Mouse (Mus musculus) embryonic facial prominence, embryonic 13.5 days (tissue): ENCODE results near the gene Gm17521. TPM values are rescaled to one million over a fixed set of nuclear protein-coding genes. Genes with fewer than 3 reads are reported as not detected.
"Not testable (repeated sequence)": the region's sequence is repeated elsewhere in the genome, so short reads cannot be mapped to it uniquely, and the experiment has no call there.

ENCODE experiments used
- ATAC-seq: fragments of 200-750 bp; cut with Nextera tagmentation; 2 replicates; pipeline ENCODE4 v1.8.0; 2017; ENCODE audit warnings: low read depth; ENCODE audit not compliant: insufficient number of reproducible peaks, insufficient read depth, low FRiP score, low TSS enrichment
- H3K27ac ChIP-seq: fragments of 300-500 bp; sonication (generic); 2 replicates; pipeline ENCODE4 v1.5.1; 2015; ENCODE audit warnings: moderate library complexity, mild to moderate bottlenecking, inconsistent platforms
- H3K27me3 ChIP-seq: fragments of 300-500 bp; sonication (generic); 2 replicates; pipeline ENCODE4 v1.6.1; 2015; ENCODE audit warnings: mild to moderate bottlenecking, inconsistent platforms
- H3K36me3 ChIP-seq: fragments of 300-500 bp; sonication (generic); 2 replicates; pipeline ENCODE4 v1.6.1; 2015; ENCODE audit warnings: mild to moderate bottlenecking, inconsistent platforms
- H3K4me1 ChIP-seq: fragments of 300-500 bp; sonication (generic); 2 replicates; pipeline ENCODE4 v1.6.1; 2015; ENCODE audit warnings: inconsistent platforms
- H3K4me2 ChIP-seq: fragments of 300-500 bp; sonication (generic); 2 replicates; pipeline ENCODE4 v1.6.1; 2015; ENCODE audit warnings: moderate library complexity, mild to moderate bottlenecking, inconsistent platforms
- H3K4me3 ChIP-seq: fragments of 300-500 bp; sonication (generic); 2 replicates; pipeline ENCODE4 v1.5.1; 2015; ENCODE audit warnings: mild to moderate bottlenecking, inconsistent platforms
- H3K9ac ChIP-seq: fragments of 300-500 bp; sonication (generic); 2 replicates; pipeline ENCODE4 v1.6.1; 2015; ENCODE audit warnings: mild to moderate bottlenecking, inconsistent platforms
- H3K9me3 ChIP-seq: fragments of 300-500 bp; sonication (generic); 2 replicates; pipeline ENCODE4 v1.6.1; 2016; ENCODE audit warnings: inconsistent platforms
- WGBS: fragments of 180-500 bp; shearing (Covaris S2); methylation state at CpG from one replicate; pipeline ENCODE4 v1.1.7; 2015; ENCODE audit warnings: mixed read lengths; 5-methylcytosine and 5-hydroxymethylcytosine counted together
- polyA plus RNA-seq: library from polyadenylated mRNA; unstranded; fragments of >200 nt; fragmentation: Nextera tagmentation; extraction: Ambion mirVana; gene quantifications from 2 replicates; pipeline ENCODE4 v1.2.1, GENCODE M21; 2015

Gm17521 gene
- polyA plus RNA-seq: not detected in 2 replicates

- not testable (repeated sequence) for H3K4me2 ChIP-seq, H3K4me3 ChIP-seq, H3K27ac ChIP-seq, H3K9ac ChIP-seq, H3K4me1 ChIP-seq, H3K27me3 ChIP-seq, ATAC-seq, H3K9me3 ChIP-seq, H3K36me3 ChIP-seq
- 73% methylated on average over 1 of the region's 1 CpGs for WGBS
Observed at GRCm38 (mm10) chrX:123029569-123029968, at the start of gene Gm17521. Gene Gm17521, minus strand, starts transcription at chrX:123029669.

GRCm38 (mm10) chrX:123043956-123044355 is 14.5 kb upstream of the Gm17521 start:
- Histone ChIP-seq H3K4me2 (no peak overlapping the region), H3K4me1 (no peaks in the 10 kb centered on the region), H3K9ac (no peak overlapping the region), H3K27me3 (no peaks in the 10 kb centered on the region), H3K36me3 (no peaks in the 10 kb centered on the region), H3K9me3 (no peaks in the 10 kb centered on the region), H3K27ac (no peak overlapping the region), H3K4me3 (no peak overlapping the region)
- no peak for ATAC-seq

DNA sequence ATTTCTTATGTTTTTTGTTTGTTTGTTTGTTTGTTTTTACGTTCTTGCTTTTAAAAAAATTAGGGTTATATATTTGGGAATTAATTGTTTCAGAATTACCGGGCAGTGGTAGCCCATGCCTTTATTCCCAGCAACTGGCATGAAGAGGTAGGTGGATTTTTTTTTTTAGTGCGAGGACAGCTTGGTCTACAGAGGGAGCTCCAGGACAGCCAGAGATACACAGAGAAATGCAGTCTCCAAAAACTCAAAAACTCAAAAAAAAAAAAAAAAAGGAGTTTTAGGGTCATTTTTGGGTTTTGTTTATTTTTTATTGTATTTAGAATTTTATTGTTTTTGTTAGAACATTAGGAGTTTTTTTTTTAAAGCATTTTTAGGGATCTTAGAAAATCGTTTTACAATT is 14.0 kb upstream of the Gm17521 start:
- H3K4me1 ChIP-seq: no peaks in the 10 kb centered on the region
- H3K27me3 ChIP-seq: no peaks in the 10 kb centered on the region
- no peak overlapping the region for H3K27ac ChIP-seq
- H3K4me2 ChIP-seq: no peak overlapping the region
- no peak overlapping the region for H3K4me3 ChIP-seq
- H3K36me3 ChIP-seq: no peaks in the 10 kb centered on the region
- no peak for ATAC-seq
- H3K9ac ChIP-seq: no peak overlapping the region
- 73% methylated on average over 4 of the region's 4 CpGs for WGBS
- no peaks in the 10 kb centered on the region for H3K9me3 ChIP-seq

Other genes with a start within 250 kb of the Gm17521 start
- 14.2 and 17.9 TPM in 2 replicates for gene Cldn34c1, start 73.8 kb upstream of the Gm17521 start, polyA plus RNA-seq
- not detected in 2 replicates for gene Srsx, start 192.8 kb upstream of the Gm17521 start, polyA plus RNA-seq
- gene Gm17577, start 217.2 kb upstream of the Gm17521 start, polyA plus RNA-seq: not detected in 2 replicates